Mouse (Mus musculus): ENCODE results near the gene Ctbp2. TPM values are rescaled to one million over a fixed set of nuclear protein-coding genes. Genes with fewer than 3 reads are reported as not detected.

Ctbp2 gene
- polyA plus RNA-seq, 1 experiment from 2014 or later = 134 TPM

DNA sequence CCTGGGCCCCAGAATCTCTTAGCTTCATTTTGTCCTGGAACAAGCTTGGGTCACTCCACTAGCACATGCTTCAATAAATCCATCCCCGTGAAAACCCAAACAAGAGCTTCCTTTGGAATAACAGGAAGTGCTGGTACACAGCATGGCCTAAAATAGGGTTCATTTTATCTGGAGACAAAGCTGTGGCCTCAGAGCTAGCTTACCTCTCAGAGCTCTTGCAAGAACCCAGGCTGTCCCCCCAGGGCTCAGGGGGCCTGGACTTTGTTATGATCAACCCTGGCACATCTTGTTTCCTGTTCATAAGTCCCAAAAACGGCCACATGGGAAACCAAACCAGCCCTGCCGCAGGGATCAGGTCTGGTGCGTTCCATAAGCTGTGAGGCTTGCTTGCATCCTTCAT is 86.5 kb downstream of the Ctbp2 start:
- no peak for ATAC-seq (ENCODE audit: low FRiP score)
- no peak overlapping the region for H3K27ac ChIP-seq (ENCODE audit: low read depth, low read length)
- DNase-seq (ENCODE audit: low spot score) = peak; percentile 36
- WGBS = 32% methylated on average over 4 of the region's 4 CpGs
- H3K4me1 ChIP-seq (replicated peaks; ENCODE audit: control insufficient read depth, insufficient read depth, low read length) = peaks cover 14% of the 10 kb centered on the region
- H3K9ac ChIP-seq (ENCODE audit: low read depth, low read length) = no peak overlapping the region
- H3K36me3 ChIP-seq (ENCODE audit: control insufficient read depth, insufficient read depth, low read length) = no peaks in the 10 kb centered on the region
- H3K9me3 ChIP-seq (ENCODE audit: control insufficient read depth, low read length) = no peaks in the 10 kb centered on the region
- H3K4me3 ChIP-seq (ENCODE audit: low read depth, low read length) = no peak overlapping the region
- H3K27me3 ChIP-seq (ENCODE audit: control insufficient read depth, insufficient read depth, low read length) = no peaks in the 10 kb centered on the region
- no peak overlapping the region for H3K4me2 ChIP-seq (replicated peaks; ENCODE audit: low read depth, low read length)

DNA sequence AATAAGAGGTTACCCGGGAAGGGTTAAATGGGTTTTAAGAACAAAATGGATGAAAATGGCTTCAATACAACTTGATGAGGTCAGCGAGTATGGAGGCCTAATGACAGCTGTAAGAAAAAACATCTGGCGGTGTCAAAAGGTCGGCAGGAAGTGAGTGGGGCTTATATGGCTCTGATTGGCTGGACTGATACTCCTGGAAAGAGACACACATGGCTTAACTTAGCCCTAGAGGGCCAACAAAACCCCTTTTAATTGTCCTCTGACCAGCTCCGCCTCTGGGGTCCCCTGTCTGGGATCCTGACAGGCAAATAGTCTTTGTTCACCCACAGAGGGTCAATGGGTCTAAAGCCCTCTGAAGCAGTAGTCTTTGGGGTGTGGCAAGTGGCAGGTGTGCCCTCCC is 86.9 kb downstream of the Ctbp2 start:
- 29% methylated on average over 5 of the region's 5 CpGs for WGBS
- ATAC-seq (ENCODE audit: low FRiP score) (no peak; the same call in 1 of the 2 replicates), DNase-seq (ENCODE audit: low spot score) (peak; percentile 56)
- no peaks in the 10 kb centered on the region for H3K9me3 ChIP-seq (ENCODE audit: control insufficient read depth, low read length)
- no peak overlapping the region for H3K4me3 ChIP-seq (ENCODE audit: low read depth, low read length)
- no peaks in the 10 kb centered on the region for H3K27me3 ChIP-seq (ENCODE audit: control insufficient read depth, insufficient read depth, low read length)
- H3K4me2 ChIP-seq (replicated peaks; ENCODE audit: low read depth, low read length) = no peak overlapping the region
- peaks cover 14% of the 10 kb centered on the region for H3K4me1 ChIP-seq (replicated peaks; ENCODE audit: control insufficient read depth, insufficient read depth, low read length)
- no peaks in the 10 kb centered on the region for H3K36me3 ChIP-seq (ENCODE audit: control insufficient read depth, insufficient read depth, low read length)
- no peak overlapping the region for H3K27ac ChIP-seq (ENCODE audit: low read depth, low read length)
- no peak overlapping the region for H3K9ac ChIP-seq (ENCODE audit: low read depth, low read length)

DNA sequence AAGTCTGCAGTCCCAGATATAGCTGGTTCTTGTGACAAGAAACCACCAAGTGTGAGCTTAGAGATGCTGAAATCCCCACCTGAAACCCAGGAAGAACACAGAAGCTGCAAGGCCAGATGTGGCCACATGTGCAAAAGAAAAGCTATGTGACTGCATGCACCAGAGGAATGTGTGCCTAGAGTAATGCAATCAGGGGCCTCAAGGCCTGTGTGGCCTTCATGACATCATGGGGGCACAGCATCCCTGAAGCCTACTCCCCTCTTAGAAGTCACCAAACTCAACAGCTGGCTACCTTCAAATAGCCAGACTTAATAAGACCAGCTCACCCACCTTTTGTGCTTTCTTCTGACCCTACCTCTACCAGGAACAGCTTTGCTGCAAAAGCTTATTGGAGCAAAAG is 88.3 kb downstream of the Ctbp2 start:
- DNase-seq (ENCODE audit: low spot score) = no peak
- no peak overlapping the region for H3K27ac ChIP-seq (ENCODE audit: low read depth, low read length)
- H3K36me3 ChIP-seq (ENCODE audit: control insufficient read depth, insufficient read depth, low read length) = no peaks in the 10 kb centered on the region

DNA sequence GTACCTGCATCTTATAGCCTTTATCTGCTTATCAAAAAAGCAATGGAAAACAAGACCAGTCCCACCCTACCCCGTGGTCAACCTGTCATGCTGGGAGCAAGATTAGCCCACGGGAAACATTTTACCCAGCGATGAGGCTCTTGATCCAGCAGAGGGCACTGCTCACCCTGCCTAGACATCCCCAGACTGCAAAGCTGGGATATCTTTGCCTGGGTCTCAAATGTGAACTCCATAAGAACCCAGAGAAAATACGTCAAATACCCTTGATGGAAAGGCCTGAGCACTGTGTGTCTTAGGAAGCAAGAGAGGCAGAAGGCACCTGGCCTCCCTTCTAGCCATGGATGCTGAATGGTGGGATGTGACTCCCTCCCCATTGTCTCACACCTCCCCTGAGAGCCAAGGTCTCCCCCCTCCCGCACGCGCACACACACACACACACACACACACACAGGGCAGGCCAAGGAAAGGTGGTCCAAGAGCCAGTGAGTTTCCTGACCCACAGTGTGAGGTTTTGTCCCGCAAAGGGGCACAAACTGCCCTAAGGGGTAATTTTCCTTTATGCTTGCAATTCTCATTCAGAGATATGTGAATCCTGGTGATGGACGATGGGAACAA is 91.5 kb downstream of the Ctbp2 start:
- peaks cover 14% of the 10 kb centered on the region for H3K4me1 ChIP-seq (replicated peaks; ENCODE audit: control insufficient read depth, insufficient read depth, low read length)
- H3K9ac ChIP-seq (ENCODE audit: low read depth, low read length) = no peak overlapping the region
- peak; percentile 79 for DNase-seq (ENCODE audit: low spot score)
- 45% methylated on average over 9 of the region's 9 CpGs for WGBS
- H3K9me3 ChIP-seq (ENCODE audit: control insufficient read depth, low read length) = no peaks in the 10 kb centered on the region
- ATAC-seq (ENCODE audit: low FRiP score) = peak; percentile 60
- no peak overlapping the region for H3K4me2 ChIP-seq (replicated peaks; ENCODE audit: low read depth, low read length)
- no peaks in the 10 kb centered on the region for H3K27me3 ChIP-seq (ENCODE audit: control insufficient read depth, insufficient read depth, low read length)
- H3K27ac ChIP-seq (ENCODE audit: low read depth, low read length) = 0 out of 2 replicates have a peak overlapping the region, but pooled peaks have one; percentile 4
- no peaks in the 10 kb centered on the region for H3K36me3 ChIP-seq (ENCODE audit: control insufficient read depth, insufficient read depth, low read length)
- H3K4me3 ChIP-seq (ENCODE audit: low read depth, low read length) = no peak overlapping the region

More for the DNA sequence above, 88.3 kb downstream of the Ctbp2 start:
- no peak overlapping the region for H3K9ac ChIP-seq (ENCODE audit: low read depth, low read length)
- H3K4me1 ChIP-seq (replicated peaks; ENCODE audit: control insufficient read depth, insufficient read depth, low read length) = peaks cover 14% of the 10 kb centered on the region
- H3K4me2 ChIP-seq (replicated peaks; ENCODE audit: low read depth, low read length) = no peak overlapping the region
- no peak for ATAC-seq (ENCODE audit: low FRiP score)
- H3K9me3 ChIP-seq (ENCODE audit: control insufficient read depth, low read length) = no peaks in the 10 kb centered on the region
- H3K4me3 ChIP-seq (ENCODE audit: low read depth, low read length) = no peak overlapping the region
- H3K27me3 ChIP-seq (ENCODE audit: control insufficient read depth, insufficient read depth, low read length) = no peaks in the 10 kb centered on the region

DNA sequence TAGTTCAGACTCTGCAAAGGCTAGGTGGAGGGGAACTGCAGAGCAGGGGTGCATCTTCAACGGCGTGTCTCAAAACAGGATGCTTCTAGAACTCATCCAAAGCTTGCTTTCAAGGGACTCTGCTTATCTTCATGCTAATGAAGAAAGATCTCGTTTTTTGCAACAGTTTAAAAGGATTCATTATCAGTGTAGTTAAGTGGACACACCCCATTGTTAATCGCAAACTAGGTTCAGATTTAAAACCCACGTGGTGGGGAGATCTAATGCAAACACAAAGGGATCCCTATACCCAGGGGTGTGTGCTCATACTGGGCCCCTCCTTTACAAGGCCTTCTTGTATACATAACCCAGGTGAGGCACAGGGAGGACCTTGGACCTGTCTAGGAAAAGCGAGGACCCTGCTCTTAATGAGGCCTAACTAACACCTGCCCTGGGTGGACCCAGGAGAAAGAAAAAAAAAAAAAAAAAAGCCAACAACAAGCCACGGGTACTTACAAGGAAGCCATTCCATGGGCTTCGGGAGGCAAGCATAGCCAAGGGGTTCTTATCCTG is 94.6 kb downstream of the Ctbp2 start:
- H3K36me3 ChIP-seq (ENCODE audit: control insufficient read depth, insufficient read depth, low read length) = no peaks in the 10 kb centered on the region
- 83% methylated on average over 8 of the region's 8 CpGs for WGBS
- H3K4me1 ChIP-seq (replicated peaks; ENCODE audit: control insufficient read depth, insufficient read depth, low read length) = peaks cover 6% of the 10 kb centered on the region
- H3K9me3 ChIP-seq (ENCODE audit: control insufficient read depth, low read length) = no peaks in the 10 kb centered on the region
- DNase-seq (ENCODE audit: low spot score) = no peak
- no peak overlapping the region for H3K9ac ChIP-seq (ENCODE audit: low read depth, low read length)
- H3K27me3 ChIP-seq (ENCODE audit: control insufficient read depth, insufficient read depth, low read length) = no peaks in the 10 kb centered on the region
- H3K27ac ChIP-seq (ENCODE audit: low read depth, low read length) = no peak overlapping the region
- no peak overlapping the region for H3K4me2 ChIP-seq (replicated peaks; ENCODE audit: low read depth, low read length)
- no peak for ATAC-seq (ENCODE audit: low FRiP score)
- H3K4me3 ChIP-seq (ENCODE audit: low read depth, low read length) = no peak overlapping the region

DNA sequence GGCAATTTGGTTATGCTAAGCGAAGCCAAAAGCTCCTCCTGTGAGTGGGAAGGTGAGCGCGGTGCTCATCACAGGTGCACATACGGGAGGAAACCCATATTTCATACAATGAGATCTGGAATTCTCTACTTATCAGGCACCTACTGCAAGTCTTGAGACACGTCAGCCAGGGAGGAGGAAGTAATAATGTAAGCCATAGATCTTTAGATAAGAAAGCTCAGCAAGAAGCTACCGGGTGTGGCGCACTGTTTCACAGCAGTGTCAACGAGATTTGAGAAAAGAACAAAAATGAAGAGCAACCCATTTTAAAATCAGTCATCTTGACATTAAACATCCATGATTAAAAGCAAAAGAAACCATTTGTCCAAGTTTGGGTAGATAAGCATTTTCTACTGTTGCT is 95.2 kb downstream of the Ctbp2 start:
- no peak overlapping the region for H3K27ac ChIP-seq (ENCODE audit: low read depth, low read length)
- H3K4me3 ChIP-seq (ENCODE audit: low read depth, low read length) = no peak overlapping the region
- H3K4me1 ChIP-seq (replicated peaks; ENCODE audit: control insufficient read depth, insufficient read depth, low read length) = peaks cover 6% of the 10 kb centered on the region
- DNase-seq (ENCODE audit: low spot score) (no peak), ATAC-seq (ENCODE audit: low FRiP score) (no peak)
- H3K36me3 ChIP-seq (ENCODE audit: control insufficient read depth, insufficient read depth, low read length) = no peaks in the 10 kb centered on the region
- H3K4me2 ChIP-seq (replicated peaks; ENCODE audit: low read depth, low read length) = no peak overlapping the region
- WGBS = 93% methylated on average over 8 of the region's 8 CpGs
- no peak overlapping the region for H3K9ac ChIP-seq (ENCODE audit: low read depth, low read length)
- H3K27me3 ChIP-seq (ENCODE audit: control insufficient read depth, insufficient read depth, low read length) = no peaks in the 10 kb centered on the region
- no peaks in the 10 kb centered on the region for H3K9me3 ChIP-seq (ENCODE audit: control insufficient read depth, low read length)

DNA sequence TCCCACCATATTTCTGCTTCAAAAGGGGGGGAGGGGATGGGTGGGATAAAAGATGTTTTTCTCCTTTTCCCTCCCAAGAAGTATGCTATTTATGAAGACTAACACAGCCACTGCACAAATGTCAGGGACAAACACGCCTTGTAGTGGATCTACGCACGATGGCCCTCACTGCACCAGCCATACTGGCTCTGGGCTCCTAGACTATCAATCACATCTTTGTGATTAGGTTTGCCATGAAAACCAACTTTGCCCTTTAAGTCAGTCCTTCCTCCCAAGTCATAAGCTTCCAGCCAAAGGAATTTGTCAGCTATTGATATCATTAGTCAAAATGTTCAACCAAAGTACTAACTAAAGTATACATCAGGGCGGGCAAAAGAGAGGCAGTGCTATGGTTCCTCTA is 96.2 kb downstream of the Ctbp2 start:
- WGBS = 92% methylated on average over 4 of the region's 4 CpGs
- no peak overlapping the region for H3K4me2 ChIP-seq (replicated peaks; ENCODE audit: low read depth, low read length)
- H3K27ac ChIP-seq (ENCODE audit: low read depth, low read length) = no peak overlapping the region
- H3K27me3 ChIP-seq (ENCODE audit: control insufficient read depth, insufficient read depth, low read length) = no peaks in the 10 kb centered on the region
- no peaks in the 10 kb centered on the region for H3K36me3 ChIP-seq (ENCODE audit: control insufficient read depth, insufficient read depth, low read length)
- no peaks in the 10 kb centered on the region for H3K9me3 ChIP-seq (ENCODE audit: control insufficient read depth, low read length)
- H3K4me1 ChIP-seq (replicated peaks; ENCODE audit: control insufficient read depth, insufficient read depth, low read length) = peaks cover 2% of the 10 kb centered on the region; the same call in 1 of the 2 replicates
- H3K9ac ChIP-seq (ENCODE audit: low read depth, low read length) = no peak overlapping the region
- no peak overlapping the region for H3K4me3 ChIP-seq (ENCODE audit: low read depth, low read length)
- no peak for DNase-seq (ENCODE audit: low spot score)
- no peak for ATAC-seq (ENCODE audit: low FRiP score)

DNA sequence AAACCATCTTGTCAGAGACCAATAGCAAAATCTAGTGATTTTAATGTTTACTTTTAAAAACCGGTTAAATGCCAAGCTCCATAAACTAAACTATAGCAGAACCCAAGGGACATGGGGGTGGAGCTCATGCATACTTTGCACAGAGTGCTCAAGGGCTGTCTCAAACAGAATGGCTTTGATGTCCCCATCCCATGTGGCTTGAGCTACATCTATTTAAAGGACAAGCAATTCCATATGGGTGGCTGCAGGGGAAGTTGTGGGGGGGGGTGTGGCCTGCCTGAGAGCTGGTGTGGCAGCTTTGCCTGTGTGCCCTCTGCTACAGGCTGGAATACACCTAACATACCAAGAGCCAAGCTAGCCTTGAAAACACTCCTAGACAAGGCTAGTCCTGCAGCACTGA is 99.5 kb downstream of the Ctbp2 start:
- ATAC-seq (ENCODE audit: low FRiP score) (no peak), DNase-seq (ENCODE audit: low spot score) (no peak)
- Histone ChIP-seq H3K4me2 (replicated peaks; ENCODE audit: low read depth, low read length) (no peak overlapping the region), H3K9me3 (ENCODE audit: control insufficient read depth, low read length) (no peaks in the 10 kb centered on the region), H3K27ac (ENCODE audit: low read depth, low read length) (no peak overlapping the region), H3K9ac (ENCODE audit: low read depth, low read length) (no peak overlapping the region), H3K27me3 (ENCODE audit: control insufficient read depth, insufficient read depth, low read length) (no peaks in the 10 kb centered on the region), H3K4me3 (ENCODE audit: low read depth, low read length) (no peak overlapping the region), H3K36me3 (ENCODE audit: control insufficient read depth, insufficient read depth, low read length) (no peaks in the 10 kb centered on the region), H3K4me1 (replicated peaks; ENCODE audit: control insufficient read depth, insufficient read depth, low read length) (no peaks in the 10 kb centered on the region)
- WGBS = 79% methylated on average over 1 of the region's 1 CpGs

DNA sequence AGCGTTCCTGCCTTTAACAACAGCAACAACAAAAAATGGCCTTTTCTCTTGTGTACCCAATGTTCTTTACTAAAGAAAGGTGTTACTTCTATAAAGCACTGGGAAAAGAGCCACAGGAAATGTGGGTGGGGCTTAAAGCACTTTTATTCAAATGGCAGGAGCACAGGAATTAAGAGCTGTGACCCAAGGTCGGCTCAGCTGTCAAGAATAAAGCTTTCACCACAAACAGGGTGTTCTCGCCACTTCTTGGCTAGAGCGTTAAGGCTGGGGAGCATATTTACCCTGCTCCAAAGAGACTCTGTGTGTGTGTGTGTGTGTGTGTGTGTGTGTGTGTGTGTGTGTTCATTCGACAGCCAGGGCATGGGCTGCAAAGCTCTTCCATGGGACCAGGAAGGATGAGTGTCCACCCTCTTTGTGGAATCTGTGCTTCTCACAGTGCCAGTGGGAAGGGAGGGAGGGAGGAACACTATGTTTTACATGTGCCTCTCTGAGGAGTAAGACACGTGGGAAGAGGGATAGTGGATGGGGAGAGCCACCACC is 104.6 kb downstream of the Ctbp2 start:
- H3K9me3 ChIP-seq (ENCODE audit: control insufficient read depth, low read length) = no peaks in the 10 kb centered on the region
- H3K4me2 ChIP-seq (replicated peaks; ENCODE audit: low read depth, low read length) = no peak overlapping the region
- ATAC-seq (ENCODE audit: low FRiP score) = no peak
- no peaks in the 10 kb centered on the region for H3K4me1 ChIP-seq (replicated peaks; ENCODE audit: control insufficient read depth, insufficient read depth, low read length)
- no peak overlapping the region for H3K9ac ChIP-seq (ENCODE audit: low read depth, low read length)
- H3K27me3 ChIP-seq (ENCODE audit: control insufficient read depth, insufficient read depth, low read length) = no peaks in the 10 kb centered on the region
- H3K4me3 ChIP-seq (ENCODE audit: low read depth, low read length) = no peak overlapping the region
- 41% methylated on average over 6 of the region's 6 CpGs for WGBS
- no peak for DNase-seq (ENCODE audit: low spot score)
- H3K27ac ChIP-seq (ENCODE audit: low read depth, low read length) = no peak overlapping the region
- H3K36me3 ChIP-seq (ENCODE audit: control insufficient read depth, insufficient read depth, low read length) = no peaks in the 10 kb centered on the region

Data from hindbrain, embryonic 11.5 days (tissue).